Mouse (Mus musculus) neural tube, embryonic 14.5 days (tissue): ENCODE measurements around the gene Cntd1. TPM values are rescaled to one million over a fixed set of nuclear protein-coding genes. Genes with fewer than 3 reads are reported as not detected.

Experiments
- ATAC-seq: fragments of 200-750 bp; cut with Nextera tagmentation; 2 replicates; pipeline ENCODE4 v1.8.0; 2017; ENCODE audit warnings: low read depth, mild to moderate bottlenecking, moderate TSS enrichment, moderate library complexity
- H3K27ac ChIP-seq: fragments of 300-500 bp; sonication (generic); 2 replicates; pipeline ENCODE4 v1.5.1; 2014; ENCODE audit warnings: low read depth, mild to moderate bottlenecking, control low read depth, low read length, moderate library complexity, mixed read lengths
- H3K27me3 ChIP-seq: fragments of 300-500 bp; sonication (generic); 2 replicates; pipeline ENCODE4 v1.6.1; 2014; ENCODE audit warnings: low read length; ENCODE audit not compliant: control insufficient read depth, insufficient read depth
- H3K36me3 ChIP-seq: fragments of 300-500 bp; sonication (generic); 2 replicates; pipeline ENCODE4 v1.6.1; 2014; ENCODE audit warnings: low read length, mixed read lengths; ENCODE audit not compliant: control insufficient read depth, insufficient read depth
- H3K4me1 ChIP-seq: fragments of 300-500 bp; sonication (generic); 2 replicates; pipeline ENCODE4 v1.6.1; 2014; ENCODE audit warnings: low read length; ENCODE audit not compliant: control insufficient read depth, insufficient read depth
- H3K4me2 ChIP-seq: fragments of 300-500 bp; sonication (generic); 2 replicates; pipeline ENCODE4 v1.6.1; 2014; ENCODE audit warnings: mild to moderate bottlenecking, low read depth, low read length, control low read depth
- H3K4me3 ChIP-seq: fragments of 300-500 bp; sonication (generic); 2 replicates; pipeline ENCODE4 v1.5.1; 2014; ENCODE audit warnings: low read depth, low read length, control low read depth, mixed read lengths
- H3K9ac ChIP-seq: fragments of 300-500 bp; sonication (generic); replicated peaks from 2 replicates; pipeline ENCODE4 v1.6.1; 2014; ENCODE audit warnings: low read depth, mild to moderate bottlenecking, control low read depth, low read length, mixed read lengths
- H3K9me3 ChIP-seq: fragments of 300-500 bp; sonication (generic); 2 replicates; pipeline ENCODE4 v1.6.1; 2016; ENCODE audit warnings: low read length; ENCODE audit not compliant: control insufficient read depth
- WGBS: fragments of 180-500 bp; shearing (Covaris S2); extraction: QIAGEN DNeasy Blood & Tissue Kit; methylation state at CpG from one replicate; pipeline ENCODE4 v1.1.7; 2014; 5-methylcytosine and 5-hydroxymethylcytosine counted together
- polyA plus RNA-seq: library from polyadenylated mRNA; unstranded; fragments of >200 nt; fragmentation: Nextera tagmentation; extraction: Ambion mirVana; gene quantifications from 2 replicates; pipeline ENCODE4 v1.2.1, GENCODE M21; 2014

Cntd1 gene
- polyA plus RNA-seq, 1 experiment from 2014 or later = 0.75 TPM

GRCm38 (mm10) chr11:101262272-101262967, 16.4 kb upstream of the Cntd1 start:
- no peak overlapping the region for H3K9ac ChIP-seq
- peak overlapping the region; percentile 10; the same call in 1 of the 2 replicates for H3K4me3 ChIP-seq
- peaks cover 19% of the 10 kb centered on the region for H3K27me3 ChIP-seq
- ATAC-seq = no peak
- H3K4me1 ChIP-seq = peaks cover 14% of the 10 kb centered on the region; the same call in 1 of the 2 replicates
- no peaks in the 10 kb centered on the region for H3K9me3 ChIP-seq
- H3K27ac ChIP-seq = no peak overlapping the region; the same call in 1 of the 2 replicates
- 1% methylated on average over 24 of the region's 24 CpGs for WGBS
- peak overlapping the region; percentile 15; the same call in 1 of the 2 replicates for H3K4me2 ChIP-seq
- no peaks in the 10 kb centered on the region for H3K36me3 ChIP-seq

GRCm38 (mm10) chr11:101263138-101263988, 15.4 kb upstream of the Cntd1 start:
- Histone ChIP-seq H3K9ac (no peak overlapping the region), H3K36me3 (no peaks in the 10 kb centered on the region), H3K27me3 (peaks cover 19% of the 10 kb centered on the region), H3K4me1 (peaks cover 14% of the 10 kb centered on the region; the same call in 1 of the 2 replicates), H3K27ac (no peak overlapping the region), H3K9me3 (no peaks in the 10 kb centered on the region), H3K4me3 (no peak overlapping the region), H3K4me2 (0 out of 2 replicates have a peak overlapping the region, but pooled peaks have one; percentile 15)
- WGBS = 2% methylated on average over 32 of the region's 32 CpGs
- ATAC-seq = no peak

- no peaks in the 10 kb centered on the region for H3K9me3 ChIP-seq
- no peak overlapping the region for H3K4me2 ChIP-seq
- no peak overlapping the region for H3K4me3 ChIP-seq
- H3K27me3 ChIP-seq = peaks cover 19% of the 10 kb centered on the region
- H3K27ac ChIP-seq = no peak overlapping the region
- no peak overlapping the region for H3K9ac ChIP-seq
- WGBS = 16% methylated on average over 3 of the region's 3 CpGs
- no peaks in the 10 kb centered on the region for H3K36me3 ChIP-seq
- H3K4me1 ChIP-seq = peaks cover 14% of the 10 kb centered on the region; the same call in 1 of the 2 replicates
- no peak for ATAC-seq
Measured at GRCm38 (mm10) chr11:101263989-101264280, 14.9 kb upstream of the Cntd1 start.

DNA sequence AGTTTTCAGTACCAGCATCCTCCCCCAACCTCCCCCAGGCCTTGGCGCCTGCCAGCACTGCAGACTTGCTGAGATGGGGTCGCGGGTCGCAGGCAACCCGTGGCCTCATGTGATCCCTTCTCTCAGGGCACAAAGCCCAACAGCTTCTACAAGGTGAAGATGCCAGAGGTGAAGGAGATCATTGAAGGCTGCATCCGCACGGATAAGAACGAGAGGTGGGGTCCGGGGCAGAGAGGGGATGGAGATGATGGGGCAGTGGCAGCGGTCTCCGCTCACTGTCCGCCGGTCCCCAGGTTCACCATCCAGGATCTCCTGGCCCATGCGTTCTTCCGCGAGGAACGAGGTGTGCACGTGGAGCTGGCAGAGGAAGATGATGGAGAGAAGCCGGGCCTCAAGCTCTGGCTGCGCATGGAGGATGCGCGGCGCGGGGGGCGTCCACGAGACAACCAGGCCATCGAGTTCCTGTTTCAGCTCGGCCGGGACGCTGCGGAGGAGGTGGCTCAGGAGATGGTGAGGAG, 13.8 kb upstream of the Cntd1 start:
- H3K4me2 ChIP-seq = peak overlapping the region; percentile 45
- H3K27me3 ChIP-seq = peaks cover 19% of the 10 kb centered on the region
- no peak for ATAC-seq
- no peak overlapping the region for H3K27ac ChIP-seq
- 1% methylated on average over 31 of the region's 31 CpGs for WGBS
- H3K36me3 ChIP-seq = no peaks in the 10 kb centered on the region
- peaks cover 13% of the 10 kb centered on the region; the same call in 1 of the 2 replicates for H3K4me1 ChIP-seq
- no peaks in the 10 kb centered on the region for H3K9me3 ChIP-seq
- peak overlapping the region; percentile 39; the same call in 1 of the 2 replicates for H3K9ac ChIP-seq
- peak overlapping the region; percentile 22 for H3K4me3 ChIP-seq

DNA sequence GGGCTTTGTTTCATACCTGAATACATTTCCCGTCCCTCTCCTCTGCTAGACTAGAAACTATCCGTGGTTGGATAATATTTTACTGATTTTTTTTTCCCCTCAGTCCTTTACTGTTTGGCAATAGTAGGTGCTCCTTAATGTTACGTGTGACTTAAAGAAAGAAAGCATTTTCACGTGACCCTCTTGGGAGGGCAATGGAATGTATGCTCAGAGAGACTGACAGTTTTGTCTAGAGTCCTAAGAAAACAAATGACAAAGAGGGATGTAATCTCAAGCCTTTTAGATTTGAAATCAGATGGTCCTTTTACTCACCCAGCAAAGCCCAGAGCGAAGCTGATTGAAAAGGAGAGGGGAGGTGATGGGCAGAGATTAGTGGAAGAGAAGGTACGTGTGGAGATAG, 12.9 kb upstream of the Cntd1 start:
- Histone ChIP-seq H3K4me1 (0 out of 2 replicates have a peak, but pooled peaks cover 5% of the 10 kb centered on the region), H3K27me3 (peaks cover 19% of the 10 kb centered on the region), H3K36me3 (no peaks in the 10 kb centered on the region), H3K4me3 (no peak overlapping the region), H3K27ac (no peak overlapping the region), H3K4me2 (peak overlapping the region; percentile 45; the same call in 1 of the 2 replicates), H3K9me3 (no peaks in the 10 kb centered on the region), H3K9ac (no peak overlapping the region)
- ATAC-seq = no peak
- WGBS = 22% methylated on average over 6 of the region's 6 CpGs

- no peak overlapping the region for H3K27ac ChIP-seq
- 0 out of 2 replicates have a peak, but pooled peaks cover 3% of the 10 kb centered on the region for H3K4me1 ChIP-seq
- H3K9ac ChIP-seq = no peak overlapping the region
- H3K9me3 ChIP-seq = no peaks in the 10 kb centered on the region
- H3K4me3 ChIP-seq = no peak overlapping the region
- no peak; the same call in 1 of the 2 replicates for ATAC-seq
- peaks cover 2% of the 10 kb centered on the region; the same call in 1 of the 2 replicates for H3K27me3 ChIP-seq
- no peaks in the 10 kb centered on the region for H3K36me3 ChIP-seq
- WGBS = 35% methylated on average over 10 of the region's 10 CpGs
- peak overlapping the region; percentile 20; the same call in 1 of the 2 replicates for H3K4me2 ChIP-seq
Measured at GRCm38 (mm10) chr11:101269577-101270116, 9.2 kb upstream of the Cntd1 start.

- H3K27me3 ChIP-seq = no peaks in the 10 kb centered on the region
- 79% methylated on average over 3 of the region's 3 CpGs for WGBS
- ATAC-seq = no peak
Measured at GRCm38 (mm10) chr11:101272446-101272845, 6.4 kb upstream of the Cntd1 start.

DNA sequence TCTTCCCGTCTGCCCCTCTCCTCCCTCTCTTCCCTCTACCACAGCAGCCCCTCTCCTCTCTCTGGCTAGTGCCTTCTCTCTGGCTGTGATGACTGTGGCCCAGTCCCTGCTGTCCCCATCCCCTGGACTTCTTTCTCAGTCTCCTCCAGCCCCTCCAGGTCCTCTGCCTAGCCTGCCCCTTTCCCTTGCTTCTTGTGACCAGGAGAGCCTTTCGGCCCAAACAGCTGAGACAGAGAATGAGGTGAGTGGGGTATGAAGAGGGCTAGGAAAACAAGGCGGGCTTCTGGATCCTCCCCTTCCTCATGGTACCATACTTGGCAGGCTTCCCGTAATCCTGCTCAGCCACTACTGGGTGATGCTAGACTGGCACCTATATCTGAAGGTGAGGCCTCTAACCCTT, 3.5 kb upstream of the Cntd1 start:
- 80% methylated on average over 4 of the region's 4 CpGs for WGBS
- no peak overlapping the region for H3K4me3 ChIP-seq
- no peaks in the 10 kb centered on the region for H3K27me3 ChIP-seq
- no peak overlapping the region for H3K9ac ChIP-seq
- no peaks in the 10 kb centered on the region for H3K36me3 ChIP-seq
- H3K9me3 ChIP-seq = no peaks in the 10 kb centered on the region
- no peak overlapping the region for H3K4me2 ChIP-seq
- H3K4me1 ChIP-seq = peaks cover 17% of the 10 kb centered on the region
- no peak overlapping the region for H3K27ac ChIP-seq
- ATAC-seq = no peak

More at GRCm38 (mm10) chr11:101272446-101272845, 6.4 kb upstream of the Cntd1 start:
- Histone ChIP-seq H3K9ac (no peak overlapping the region), H3K4me2 (no peak overlapping the region), H3K4me1 (peaks cover 8% of the 10 kb centered on the region), H3K27ac (no peak overlapping the region), H3K36me3 (no peaks in the 10 kb centered on the region), H3K9me3 (no peaks in the 10 kb centered on the region), H3K4me3 (no peak overlapping the region)
